Mouse (Mus musculus) forebrain, embryonic 12.5 days (tissue): ENCODE results near the gene Nkpd1. TPM values are rescaled to one million over a fixed set of nuclear protein-coding genes. Genes with fewer than 3 reads are reported as not detected.

ENCODE experiments used
- ATAC-seq: fragments of 200-750 bp; cut with Nextera tagmentation; 2 replicates; pipeline ENCODE4 v1.8.0; 2017; ENCODE audit warnings: moderate TSS enrichment; ENCODE audit not compliant: low FRiP score
- H3K27ac ChIP-seq: fragments of 300-500 bp; sonication (generic); 2 replicates; pipeline ENCODE4 v1.5.1; 2016; ENCODE audit warnings: mild to moderate bottlenecking
- H3K27me3 ChIP-seq: fragments of 300-500 bp; sonication (generic); 2 replicates; pipeline ENCODE4 v1.6.1; 2016; ENCODE audit warnings: mild to moderate bottlenecking
- H3K36me3 ChIP-seq: fragments of 300-500 bp; sonication (generic); replicated peaks from 2 replicates; pipeline ENCODE4 v1.6.1; 2016; ENCODE audit warnings: mild to moderate bottlenecking
- H3K4me1 ChIP-seq: fragments of 300-500 bp; sonication (generic); 2 replicates; pipeline ENCODE4 v1.6.1; 2016
- H3K4me2 ChIP-seq: fragments of 300-500 bp; sonication (generic); 2 replicates; pipeline ENCODE4 v1.6.1; 2016; ENCODE audit warnings: mild to moderate bottlenecking, moderate library complexity
- H3K4me3 ChIP-seq: fragments of 300-500 bp; sonication (generic); replicated peaks from 2 replicates; pipeline ENCODE4 v1.5.1; 2016; ENCODE audit warnings: mild to moderate bottlenecking
- H3K9ac ChIP-seq: fragments of 300-500 bp; sonication (generic); 2 replicates; pipeline ENCODE4 v1.6.1; 2016; ENCODE audit warnings: mild to moderate bottlenecking
- H3K9me3 ChIP-seq: fragments of 300-500 bp; sonication (generic); 2 replicates; pipeline ENCODE4 v1.6.1; 2016
- WGBS: fragments of 180-500 bp; shearing (Covaris S2); methylation state at CpG from one replicate; pipeline ENCODE4 v1.1.7; 2016; 5-methylcytosine and 5-hydroxymethylcytosine counted together
- polyA plus RNA-seq: library from polyadenylated mRNA; unstranded; fragments of >200 nt; fragmentation: Nextera tagmentation; extraction: Ambion mirVana; gene quantifications from 2 replicates; pipeline ENCODE4 v1.2.1, GENCODE M21; 2016

The Nkpd1 gene
- 0.17 TPM in 1 of 2 replicates, not detected in the other for polyA plus RNA-seq

DNA sequence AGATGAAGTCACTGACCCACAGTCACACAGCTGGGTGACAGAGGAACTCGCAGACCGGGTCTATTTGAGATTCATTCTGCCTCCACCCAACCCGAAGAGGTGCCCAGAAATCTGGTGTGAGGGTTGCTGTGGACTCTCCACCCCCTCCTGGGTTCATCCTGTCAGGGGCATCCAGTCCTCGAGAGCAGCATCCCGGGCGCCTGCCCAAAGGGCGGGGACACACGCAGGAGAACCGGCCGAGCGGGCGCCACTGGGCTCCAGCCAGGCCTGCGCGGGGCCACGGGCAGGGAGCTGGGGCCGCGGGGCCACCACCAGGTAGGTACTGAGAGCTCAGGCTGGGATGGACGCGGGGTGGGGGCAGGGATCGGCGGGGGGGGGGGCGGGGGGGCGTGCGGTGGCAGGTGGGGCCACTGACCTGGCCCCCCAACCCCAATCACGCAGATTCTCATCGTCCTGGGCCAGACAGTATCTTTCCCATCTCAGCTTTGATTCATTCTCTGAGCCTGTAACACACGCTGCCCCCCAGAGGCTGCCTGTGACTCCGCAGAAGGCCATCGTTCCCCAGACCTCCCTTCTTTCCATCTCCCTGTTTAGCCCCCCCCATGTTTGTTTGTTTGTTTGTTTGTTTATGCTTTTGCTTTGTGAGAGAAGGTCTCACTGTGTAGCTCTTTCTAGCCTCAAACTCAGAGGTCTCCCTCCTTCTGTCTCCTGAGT lies at the start of gene Nkpd1:
Gene Nkpd1, plus strand, starts transcription at position 187 of the 714 bp plus-strand sequence.
- H3K4me2 ChIP-seq: peak within 1 kb of the TSS; percentile 52
- ATAC-seq: no peak
- H3K27ac ChIP-seq: no peak within 1 kb of the TSS
- H3K4me1 ChIP-seq: peaks cover 15% of the 10 kb centered on the region
- no peaks in the 10 kb centered on the region for H3K9me3 ChIP-seq
- peaks cover 69% of the 10 kb centered on the region for H3K27me3 ChIP-seq
- H3K4me3 ChIP-seq: peak within 1 kb of the TSS; percentile 29
- no peaks in the 10 kb centered on the region for H3K36me3 ChIP-seq
- peak within 1 kb of the TSS; percentile 53 for H3K9ac ChIP-seq
- 6% methylated on average over 20 of the region's 29 CpGs for WGBS

DNA sequence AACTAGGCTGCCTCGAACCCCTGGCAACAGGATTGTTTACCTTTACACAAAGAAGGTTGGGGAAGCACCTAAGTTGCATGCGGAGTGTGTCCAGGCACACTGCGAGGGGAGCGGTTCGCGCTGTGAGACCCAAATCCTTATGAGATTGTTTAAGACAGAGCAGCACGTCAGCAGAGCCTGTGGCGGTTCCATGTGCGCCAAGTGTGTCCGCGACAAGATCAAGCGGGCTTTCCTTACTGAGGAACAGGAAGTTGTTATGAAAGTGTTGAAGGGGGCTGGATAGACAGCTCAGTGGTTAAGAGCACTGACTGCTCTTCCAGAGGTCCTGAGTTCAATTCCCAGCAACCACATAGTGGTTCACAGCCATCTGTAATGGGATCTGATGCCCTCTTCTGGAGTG lies 49.4 kb upstream of the Nkpd1 start:
- Histone ChIP-seq H3K9me3 (no peaks in the 10 kb centered on the region), H3K4me2 (no peak overlapping the region), H3K36me3 (no peaks in the 10 kb centered on the region), H3K4me1 (peaks cover 5% of the 10 kb centered on the region), H3K4me3 (no peak overlapping the region), H3K27me3 (peaks cover 94% of the 10 kb centered on the region), H3K27ac (no peak overlapping the region), H3K9ac (no peak overlapping the region)
- ATAC-seq: no peak
- WGBS: 64% methylated on average over 12 of the region's 12 CpGs

DNA sequence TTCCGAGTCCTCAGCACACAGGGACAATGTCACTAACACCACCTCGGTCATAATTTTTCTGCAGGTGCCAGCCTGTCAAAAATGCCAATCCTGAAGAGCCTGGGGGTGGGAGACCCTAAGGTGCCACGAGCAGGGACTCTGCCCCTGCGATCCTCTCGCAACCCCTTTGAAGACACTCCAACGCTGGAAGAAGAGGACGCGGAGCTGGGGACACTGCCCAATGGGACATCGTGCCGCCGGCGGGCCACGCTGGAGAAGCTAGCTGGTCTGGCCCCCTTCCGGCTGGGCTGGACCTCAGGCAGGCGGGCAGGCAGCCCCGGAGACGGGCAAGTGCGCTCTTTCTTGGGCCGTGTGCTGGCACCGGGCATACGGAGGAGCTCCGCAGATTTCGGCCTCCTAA lies 48.2 kb upstream of the Nkpd1 start:
- WGBS: 20% methylated on average over 22 of the region's 23 CpGs

DNA sequence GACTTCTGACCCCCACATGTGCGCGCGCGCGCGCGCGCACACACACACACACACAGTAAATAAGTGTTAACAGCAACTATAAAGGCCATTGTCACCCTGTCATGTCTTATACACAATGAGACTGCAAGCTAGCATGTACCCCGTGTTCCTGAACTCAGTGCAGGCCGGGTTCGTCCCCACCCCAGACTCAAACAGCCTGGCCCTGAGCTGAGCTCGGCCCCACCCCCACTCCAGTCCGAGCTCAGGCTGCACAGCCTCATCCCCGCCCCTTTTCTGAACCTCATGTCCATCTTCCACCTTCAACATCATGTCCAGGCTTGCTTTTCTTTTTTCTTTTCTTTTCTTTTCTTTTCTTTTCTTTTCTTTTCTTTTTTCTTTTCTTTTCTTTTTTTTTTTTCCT lies 47.3 kb upstream of the Nkpd1 start:
- Histone ChIP-seq H3K36me3 (no peaks in the 10 kb centered on the region), H3K4me1 (peaks cover 3% of the 10 kb centered on the region), H3K4me3 (no peak overlapping the region), H3K27ac (no peak overlapping the region), H3K9ac (no peak overlapping the region), H3K9me3 (no peaks in the 10 kb centered on the region), H3K4me2 (no peak overlapping the region), H3K27me3 (peaks cover 97% of the 10 kb centered on the region)
- 13% methylated on average over 14 of the region's 14 CpGs for WGBS
- ATAC-seq: no peak

More for the DNA sequence above, 48.2 kb upstream of the Nkpd1 start:
- peaks cover 97% of the 10 kb centered on the region for H3K27me3 ChIP-seq
- H3K36me3 ChIP-seq: no peaks in the 10 kb centered on the region
- H3K9ac ChIP-seq: no peak overlapping the region
- no peak overlapping the region for H3K27ac ChIP-seq
- no peak for ATAC-seq
- H3K4me3 ChIP-seq: no peak overlapping the region
- H3K9me3 ChIP-seq: no peaks in the 10 kb centered on the region
- peaks cover 8% of the 10 kb centered on the region for H3K4me1 ChIP-seq
- no peak overlapping the region for H3K4me2 ChIP-seq

DNA sequence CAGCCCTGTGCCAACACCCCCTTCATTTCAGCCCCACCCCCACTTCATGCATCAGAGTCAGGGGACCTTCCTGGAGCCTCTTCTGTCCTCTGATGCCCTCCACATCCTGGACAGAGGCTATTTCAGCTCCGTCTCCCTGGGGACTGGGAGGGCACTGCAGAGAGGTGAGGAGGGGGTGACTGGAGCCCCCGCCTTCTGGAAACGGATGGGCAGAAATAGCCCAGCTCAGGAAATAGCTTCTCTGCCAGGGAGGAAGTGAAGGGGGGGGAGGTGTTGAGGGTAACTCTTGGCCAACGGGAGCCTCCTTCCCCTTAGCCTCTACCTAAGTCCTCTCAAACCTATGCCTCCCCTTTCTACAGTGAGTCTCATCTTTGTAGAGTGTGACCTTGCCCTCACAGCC lies 45.2 kb upstream of the Nkpd1 start:
- H3K27me3 ChIP-seq: peaks cover 92% of the 10 kb centered on the region
- ATAC-seq: no peak
- H3K27ac ChIP-seq: no peak overlapping the region
- H3K4me3 ChIP-seq: no peak overlapping the region
- peaks cover 3% of the 10 kb centered on the region; the same call in 1 of the 2 replicates for H3K4me1 ChIP-seq
- H3K9ac ChIP-seq: no peak overlapping the region
- WGBS: 54% methylated on average over 4 of the region's 4 CpGs
- no peaks in the 10 kb centered on the region for H3K9me3 ChIP-seq
- H3K36me3 ChIP-seq: no peaks in the 10 kb centered on the region
- no peak overlapping the region for H3K4me2 ChIP-seq

DNA sequence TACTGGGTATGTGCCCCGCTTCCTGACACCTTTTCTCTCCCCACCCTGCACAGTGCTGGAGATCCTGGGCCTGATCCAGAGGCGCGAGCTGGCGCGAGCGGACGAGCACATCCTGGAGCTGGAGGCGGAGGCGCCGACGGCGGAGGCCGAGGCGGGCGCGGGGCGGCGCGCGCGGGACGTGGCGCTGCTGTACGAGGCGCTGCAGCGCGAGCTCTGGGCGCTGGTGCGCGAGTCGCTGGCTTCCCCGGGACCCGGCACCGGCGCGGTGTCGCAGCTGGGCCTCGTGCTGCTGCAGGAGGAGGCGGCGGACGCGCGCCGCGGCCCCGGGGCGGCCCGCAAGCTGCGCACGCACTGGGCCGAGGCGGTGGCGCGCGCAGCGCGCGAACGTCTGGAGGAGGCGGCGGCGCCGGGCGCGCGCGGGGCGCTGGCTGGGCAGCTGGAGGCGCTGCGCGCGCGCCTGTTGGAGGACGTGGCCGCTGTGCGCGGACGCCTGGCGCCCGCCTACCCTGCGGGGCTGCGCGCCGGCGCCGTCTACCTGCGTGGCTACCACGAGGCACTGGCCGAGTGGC lies 43.7 kb upstream of the Nkpd1 start:
- H3K9ac ChIP-seq: peak overlapping the region; percentile 54
- 0 out of 2 replicates have a peak overlapping the region, but pooled peaks have one; percentile 47 for H3K27ac ChIP-seq
- peaks cover 93% of the 10 kb centered on the region for H3K27me3 ChIP-seq

DNA sequence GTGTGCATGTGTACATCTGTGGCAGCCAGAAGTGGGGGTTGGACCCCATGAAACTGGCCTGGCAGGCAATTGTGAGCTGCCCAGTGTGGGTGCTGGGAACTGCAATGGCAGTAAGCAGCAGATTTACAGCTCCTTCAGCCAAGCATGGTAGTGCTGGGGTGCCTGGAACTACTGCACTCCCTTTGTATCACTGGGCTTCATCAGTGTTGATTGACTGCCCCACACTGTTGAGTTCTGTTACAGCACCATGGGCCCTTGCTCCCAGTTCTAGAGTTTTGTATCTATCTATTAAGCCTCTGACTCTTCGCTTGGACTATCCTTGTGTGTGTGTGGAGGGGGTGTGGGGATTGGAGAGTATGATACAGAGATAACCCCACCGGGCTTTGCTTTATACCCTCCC lies 40.6 kb upstream of the Nkpd1 start:
- no peaks in the 10 kb centered on the region for H3K9me3 ChIP-seq
- no peak overlapping the region for H3K9ac ChIP-seq
- peaks cover 70% of the 10 kb centered on the region for H3K27me3 ChIP-seq
- no peak for ATAC-seq
- no peak overlapping the region for H3K4me3 ChIP-seq
- no peaks in the 10 kb centered on the region for H3K36me3 ChIP-seq
- no peak overlapping the region for H3K27ac ChIP-seq
- 79% methylated on average over 2 of the region's 2 CpGs for WGBS
- no peak overlapping the region for H3K4me2 ChIP-seq
- peaks cover 3% of the 10 kb centered on the region; the same call in 1 of the 2 replicates for H3K4me1 ChIP-seq

More for the DNA sequence above, 43.7 kb upstream of the Nkpd1 start:
- peak; percentile 92 for ATAC-seq
- H3K36me3 ChIP-seq: no peaks in the 10 kb centered on the region
- H3K9me3 ChIP-seq: no peaks in the 10 kb centered on the region
- 1% methylated on average over 55 of the region's 89 CpGs for WGBS
- peak overlapping the region; percentile 70 for H3K4me2 ChIP-seq
- peak overlapping the region; percentile 53 for H3K4me3 ChIP-seq
- peaks cover 3% of the 10 kb centered on the region; the same call in 1 of the 2 replicates for H3K4me1 ChIP-seq

DNA sequence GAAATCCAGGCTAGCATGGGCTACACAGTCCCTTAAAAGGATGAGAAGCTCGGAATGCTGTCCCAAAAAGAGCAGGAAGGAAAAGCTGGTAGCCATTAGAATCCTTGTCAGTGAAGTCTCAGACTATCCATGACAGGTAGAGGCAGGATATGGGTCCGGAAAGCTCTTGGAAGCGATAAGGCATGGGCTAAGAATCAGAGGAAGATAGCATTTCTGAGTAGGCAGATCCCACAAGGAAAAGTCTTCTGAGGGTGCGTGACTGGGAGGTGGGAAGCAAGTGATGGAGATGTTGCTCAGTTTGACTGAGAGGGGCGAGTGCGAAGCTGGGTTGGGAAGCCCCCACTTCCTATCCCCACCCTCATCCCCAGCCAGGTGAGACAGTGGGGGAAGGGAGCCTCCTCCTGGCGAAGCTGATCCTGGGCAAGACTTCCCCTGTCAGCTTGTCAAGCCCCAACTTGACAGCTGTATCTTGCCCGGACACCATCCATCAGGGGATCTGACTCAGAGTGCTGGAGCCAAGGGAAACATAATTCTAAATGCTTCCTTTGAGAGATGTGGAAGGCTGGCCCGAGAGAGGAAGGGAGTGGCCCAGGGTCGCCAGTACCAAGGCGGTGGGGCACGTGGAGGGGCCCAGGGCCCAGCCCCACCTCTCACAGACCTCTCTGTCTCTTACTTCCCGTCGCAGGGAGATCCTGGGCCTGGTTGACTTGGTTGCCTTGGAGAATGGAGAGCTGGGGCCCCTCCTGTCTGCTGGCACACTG lies 39.8 kb upstream of the Nkpd1 start:
- Histone ChIP-seq H3K4me3 (no peak overlapping the region), H3K9ac (no peak overlapping the region), H3K27me3 (peaks cover 62% of the 10 kb centered on the region), H3K4me2 (no peak overlapping the region), H3K4me1 (peaks cover 3% of the 10 kb centered on the region; the same call in 1 of the 2 replicates), H3K27ac (no peak overlapping the region), H3K36me3 (no peaks in the 10 kb centered on the region), H3K9me3 (no peaks in the 10 kb centered on the region)
- ATAC-seq: no peak
- WGBS: 27% methylated on average over 14 of the region's 14 CpGs

DNA sequence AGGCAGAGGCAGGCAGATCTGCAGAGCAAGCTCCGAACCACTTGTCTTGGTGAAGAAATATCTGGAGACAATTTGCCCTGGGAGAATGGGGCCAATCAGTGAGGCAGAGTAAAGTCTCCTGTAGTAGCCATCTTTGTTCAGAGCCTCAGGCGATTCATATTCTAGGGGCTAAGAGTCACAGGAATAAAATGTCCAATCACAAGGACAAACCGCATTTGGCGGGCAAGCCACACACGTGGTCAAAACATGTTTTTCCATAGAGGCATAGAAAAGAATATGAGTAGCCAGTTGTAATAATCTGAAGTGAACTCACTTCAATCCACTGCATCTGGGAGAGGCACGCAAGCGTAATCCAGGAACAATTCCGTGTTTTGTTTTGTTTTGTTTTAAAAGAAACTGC lies 34.4 kb upstream of the Nkpd1 start:
- ATAC-seq: no peak
- no peaks in the 10 kb centered on the region for H3K9me3 ChIP-seq
- peaks cover 43% of the 10 kb centered on the region for H3K27me3 ChIP-seq
- no peak overlapping the region for H3K9ac ChIP-seq
- 84% methylated on average over 8 of the region's 8 CpGs for WGBS
- H3K36me3 ChIP-seq: no peaks in the 10 kb centered on the region
- H3K27ac ChIP-seq: no peak overlapping the region
- no peaks in the 10 kb centered on the region for H3K4me1 ChIP-seq
- no peak overlapping the region for H3K4me2 ChIP-seq
- no peak overlapping the region for H3K4me3 ChIP-seq

DNA sequence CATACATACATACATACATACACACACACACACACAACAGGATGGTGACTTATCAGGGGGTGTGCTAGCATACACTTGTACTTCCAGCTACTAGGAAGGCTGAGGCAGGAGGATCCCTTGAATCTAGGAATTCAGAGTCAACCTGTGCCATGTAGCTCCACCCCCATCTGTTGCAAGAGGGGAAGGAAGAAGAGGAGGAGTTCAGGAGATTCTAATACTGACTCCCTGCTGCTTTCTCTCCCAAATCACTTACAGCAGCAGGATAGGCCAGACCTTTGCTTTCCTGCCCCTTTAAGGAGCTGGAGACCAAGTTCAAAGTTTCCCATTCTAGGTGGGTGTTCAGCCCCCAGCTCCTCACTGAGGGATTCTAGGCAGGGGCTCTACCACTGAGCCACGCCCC lies 32.1 kb upstream of the Nkpd1 start:
- 100% methylated on average over 1 of the region's 1 CpGs for WGBS
- Histone ChIP-seq H3K4me1 (peaks cover 4% of the 10 kb centered on the region; the same call in 1 of the 2 replicates), H3K27ac (no peak overlapping the region), H3K9ac (no peak overlapping the region), H3K9me3 (no peaks in the 10 kb centered on the region), H3K36me3 (no peaks in the 10 kb centered on the region), H3K4me2 (no peak overlapping the region), H3K27me3 (peaks cover 52% of the 10 kb centered on the region), H3K4me3 (no peak overlapping the region)
- no peak for ATAC-seq

DNA sequence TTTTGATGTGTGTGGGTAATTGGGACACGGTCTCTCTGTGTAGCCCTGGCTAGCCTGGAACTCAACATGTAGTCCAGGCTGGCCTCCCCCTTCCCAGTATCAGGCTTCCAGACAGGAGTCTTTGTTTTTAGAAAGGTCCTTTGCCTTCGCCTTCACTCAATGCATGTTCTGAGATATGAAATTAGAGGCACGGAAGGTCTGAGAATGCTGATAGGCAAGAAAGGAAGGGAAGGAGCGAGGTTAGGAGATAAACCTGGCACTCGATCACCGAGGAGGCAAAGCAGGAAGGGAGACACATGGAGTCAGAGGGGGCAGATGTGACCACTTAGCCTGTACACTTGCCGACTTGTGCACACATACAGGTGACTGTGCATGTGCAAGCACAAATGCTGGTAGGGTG lies 31.1 kb upstream of the Nkpd1 start:
- ATAC-seq: no peak
- no peaks in the 10 kb centered on the region for H3K9me3 ChIP-seq
- H3K4me3 ChIP-seq: no peak overlapping the region
- peaks cover 4% of the 10 kb centered on the region for H3K4me1 ChIP-seq
- no peak overlapping the region for H3K9ac ChIP-seq
- no peak overlapping the region for H3K4me2 ChIP-seq
- H3K27ac ChIP-seq: no peak overlapping the region
- WGBS: 93% methylated on average over 7 of the region's 7 CpGs
- no peaks in the 10 kb centered on the region for H3K36me3 ChIP-seq
- peaks cover 63% of the 10 kb centered on the region for H3K27me3 ChIP-seq

DNA sequence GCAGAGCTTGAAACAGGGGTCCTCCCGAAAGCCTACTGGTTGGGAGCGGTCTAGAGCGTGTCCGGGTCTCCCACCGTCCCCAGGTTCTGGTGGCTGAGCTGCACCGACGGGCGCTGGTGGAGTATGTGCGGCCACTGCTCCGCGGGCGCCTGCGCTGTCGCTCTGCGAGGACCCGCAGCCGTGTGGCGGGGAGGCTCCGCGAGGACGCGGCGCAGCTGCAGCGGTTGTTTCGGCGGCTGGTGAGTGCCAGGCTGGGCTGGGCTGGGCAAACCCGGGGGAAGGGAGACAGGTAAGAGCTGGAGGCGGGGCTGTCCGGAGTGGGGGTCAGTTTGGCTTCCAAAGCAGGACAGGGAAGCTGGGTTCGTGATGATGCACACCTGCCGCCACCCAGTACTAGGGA lies 28.1 kb upstream of the Nkpd1 start:
- H3K36me3 ChIP-seq: no peaks in the 10 kb centered on the region
- 1% methylated on average over 26 of the region's 31 CpGs for WGBS
- ATAC-seq: no peak
- H3K27me3 ChIP-seq: peaks cover 83% of the 10 kb centered on the region
- H3K4me2 ChIP-seq: peak overlapping the region; percentile 43
- no peak overlapping the region; the same call in 1 of the 2 replicates for H3K9ac ChIP-seq
- H3K4me1 ChIP-seq: peaks cover 9% of the 10 kb centered on the region
- H3K27ac ChIP-seq: no peak overlapping the region
- peak overlapping the region; percentile 25 for H3K4me3 ChIP-seq
- H3K9me3 ChIP-seq: no peaks in the 10 kb centered on the region
